Mouse (Mus musculus): ENCODE measurements at regions not wholly inside any gene's neighbourhood (a gene's known extent, or its start where the extent isn't known, plus 50 kb on each side); places are given as distances from the start of the nearest gene placed in this dataset.

DNA sequence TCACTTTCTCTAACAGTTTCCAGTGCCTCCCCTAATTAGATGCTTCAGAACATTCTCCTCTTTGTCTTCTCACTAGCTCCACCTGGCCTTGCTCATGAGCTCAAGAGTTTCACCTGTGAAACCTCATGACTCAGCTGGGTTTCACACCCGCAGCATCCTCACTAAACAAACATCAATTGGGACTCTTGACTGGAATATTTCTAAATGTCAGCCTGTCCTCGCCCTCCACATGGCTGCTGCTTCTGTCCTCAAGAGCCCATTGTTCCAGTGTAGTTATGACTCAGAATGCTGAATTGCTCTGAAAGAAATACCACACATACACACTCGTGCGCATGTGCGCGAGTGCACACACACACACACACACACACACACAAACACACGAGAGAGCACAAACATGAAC is 407.2 kb downstream of the Prss52 start:
- TF ChIP-seq CTCF (IDR thresholded peaks at IDR 0.05; ENCODE audit: extremely low read depth, insufficient read depth, insufficient read length, insufficient replicate concordance), result no peak
- no peak for TF ChIP-seq POLR2A (IDR thresholded peaks at IDR 0.05; ENCODE audit: low read depth, low read length)
- no peaks in the 10 kb centered on the region for H3K27me3 ChIP-seq (ENCODE audit: control insufficient read depth, insufficient read depth, low read length)
- no peak for DNase-seq (ENCODE audit: low read depth in 1 of 2, low spot score in 2 of 2)
- WGBS, result 90% methylated on average over 7 of the region's 7 CpGs
- no peak overlapping the region for H3K27ac ChIP-seq (ENCODE audit: insufficient read depth, low read length)
- H3K4me3 ChIP-seq (ENCODE audit: extremely low read depth, insufficient read depth, insufficient read length), result no peak overlapping the region
- H3K36me3 ChIP-seq (ENCODE audit: control insufficient read depth, insufficient read depth, low read length), result no peaks in the 10 kb centered on the region
- no peaks in the 10 kb centered on the region for H3K4me1 ChIP-seq (ENCODE audit: control insufficient read depth, insufficient read depth, insufficient read length)

DNA sequence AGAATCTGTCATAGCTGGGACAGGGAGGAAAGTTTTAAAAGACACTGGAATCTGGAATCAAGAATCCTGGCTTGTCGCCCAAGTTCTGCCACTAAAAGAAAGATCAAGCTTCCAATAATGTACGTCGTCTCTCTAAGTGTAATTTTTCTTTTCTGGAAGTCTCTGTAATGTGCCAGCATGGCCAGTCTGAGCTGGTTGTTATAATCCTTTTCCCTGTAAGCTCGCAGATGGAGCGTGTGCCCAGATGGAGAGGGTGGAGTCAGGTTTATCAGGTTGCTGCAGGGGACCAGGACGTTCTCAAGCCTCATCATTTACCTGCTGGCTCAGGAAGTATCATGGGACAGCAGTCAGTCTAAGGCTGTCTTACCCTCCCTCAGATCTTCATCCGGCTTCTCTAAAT is 408.6 kb downstream of the Prss52 start:
- no peak for DNase-seq (ENCODE audit: low read depth in 1 of 2, low spot score in 2 of 2)
- 81% methylated on average over 7 of the region's 7 CpGs for WGBS

DNA sequence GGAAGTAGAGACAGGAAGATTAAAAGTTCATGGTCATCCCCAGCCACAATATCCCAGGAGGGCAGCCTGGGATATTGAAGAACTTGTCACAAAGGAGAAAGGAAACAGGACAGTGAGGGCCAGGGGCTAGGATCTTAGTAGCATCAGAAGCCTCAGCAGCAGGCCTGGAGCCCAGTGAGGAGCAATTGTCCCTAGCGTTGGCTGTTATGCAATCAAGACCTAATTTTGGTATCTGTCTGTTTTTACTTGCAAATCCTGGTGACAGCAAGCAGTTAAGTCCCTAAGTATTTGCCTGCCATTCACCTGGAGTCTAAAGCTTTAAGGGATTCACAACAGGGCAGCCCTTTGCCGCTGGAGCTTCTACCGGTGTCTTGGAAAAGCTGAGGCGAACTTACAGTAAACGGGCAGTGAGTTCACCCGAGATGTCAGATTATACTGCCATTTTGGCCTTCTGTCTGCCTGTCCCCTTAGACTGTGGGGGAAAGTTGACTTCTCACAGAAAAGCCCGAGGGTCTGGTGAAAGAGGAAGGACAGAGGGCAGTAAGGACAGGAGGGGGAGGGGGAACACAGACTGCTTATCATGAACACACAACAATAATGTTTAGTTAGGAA is 413.6 kb downstream of the Prss52 start:
- DNase-seq (ENCODE audit: low read depth in 1 of 2, low spot score in 2 of 2), result no peak
- 62% methylated on average over 7 of the region's 7 CpGs for WGBS

More for the DNA sequence above, 408.6 kb downstream of the Prss52 start:
- Histone ChIP-seq H3K36me3 (ENCODE audit: control insufficient read depth, insufficient read depth, low read length) (no peaks in the 10 kb centered on the region), H3K27me3 (ENCODE audit: control insufficient read depth, insufficient read depth, low read length) (no peaks in the 10 kb centered on the region), H3K4me1 (ENCODE audit: control insufficient read depth, insufficient read depth, insufficient read length) (no peaks in the 10 kb centered on the region), H3K27ac (ENCODE audit: insufficient read depth, low read length) (no peak overlapping the region), H3K4me3 (ENCODE audit: extremely low read depth, insufficient read depth, insufficient read length) (no peak overlapping the region)
- no peak for TF ChIP-seq POLR2A (IDR thresholded peaks at IDR 0.05; ENCODE audit: low read depth, low read length)
- no peak for TF ChIP-seq CTCF (IDR thresholded peaks at IDR 0.05; ENCODE audit: extremely low read depth, insufficient read depth, insufficient read length, insufficient replicate concordance)

DNA sequence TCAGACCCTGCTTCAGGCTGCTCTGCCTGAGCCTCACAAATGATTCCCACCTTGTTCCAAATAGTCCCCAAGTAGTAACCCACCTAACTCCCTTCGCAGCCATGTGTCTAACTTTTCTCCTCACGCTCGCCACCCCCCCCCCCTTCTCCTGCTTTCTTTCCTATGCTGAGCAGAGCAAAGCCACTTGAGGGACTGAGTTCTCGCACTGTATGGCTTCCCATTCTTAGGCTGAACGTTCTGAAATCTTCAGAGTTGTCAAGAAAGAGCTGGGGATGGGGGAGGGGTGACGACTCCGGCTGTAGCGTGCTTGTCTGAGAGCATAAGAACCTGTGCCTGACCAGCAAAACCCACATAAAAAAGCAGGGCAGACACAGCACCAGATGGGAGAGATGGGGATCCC is 420.6 kb downstream of the Prss52 start:
- no peaks in the 10 kb centered on the region for H3K27me3 ChIP-seq (ENCODE audit: control insufficient read depth, insufficient read depth, low read length)
- H3K36me3 ChIP-seq (ENCODE audit: control insufficient read depth, insufficient read depth, low read length), result no peaks in the 10 kb centered on the region
- no peaks in the 10 kb centered on the region for H3K4me1 ChIP-seq (ENCODE audit: control insufficient read depth, insufficient read depth, insufficient read length)
- H3K27ac ChIP-seq (ENCODE audit: insufficient read depth, low read length), result no peak overlapping the region
- no peak for DNase-seq (ENCODE audit: low read depth in 1 of 2, low spot score in 2 of 2)
- no peak overlapping the region for H3K4me3 ChIP-seq (ENCODE audit: extremely low read depth, insufficient read depth, insufficient read length)
- WGBS, result 55% methylated on average over 8 of the region's 8 CpGs
- TF ChIP-seq POLR2A (IDR thresholded peaks at IDR 0.05; ENCODE audit: low read depth, low read length) (no peak), CTCF (IDR thresholded peaks at IDR 0.05; ENCODE audit: extremely low read depth, insufficient read depth, insufficient read length, insufficient replicate concordance) (no peak)

More for the DNA sequence above, 413.6 kb downstream of the Prss52 start:
- Histone ChIP-seq H3K27ac (ENCODE audit: insufficient read depth, low read length) (no peak overlapping the region), H3K27me3 (ENCODE audit: control insufficient read depth, insufficient read depth, low read length) (no peaks in the 10 kb centered on the region), H3K4me1 (ENCODE audit: control insufficient read depth, insufficient read depth, insufficient read length) (peaks cover 2% of the 10 kb centered on the region; the same call in 1 of the 2 replicates), H3K4me3 (ENCODE audit: extremely low read depth, insufficient read depth, insufficient read length) (no peak overlapping the region), H3K36me3 (ENCODE audit: control insufficient read depth, insufficient read depth, low read length) (no peaks in the 10 kb centered on the region)
- TF ChIP-seq CTCF (IDR thresholded peaks at IDR 0.05; ENCODE audit: extremely low read depth, insufficient read depth, insufficient read length, insufficient replicate concordance) (no peak), POLR2A (IDR thresholded peaks at IDR 0.05; ENCODE audit: low read depth, low read length) (no peak)

DNA sequence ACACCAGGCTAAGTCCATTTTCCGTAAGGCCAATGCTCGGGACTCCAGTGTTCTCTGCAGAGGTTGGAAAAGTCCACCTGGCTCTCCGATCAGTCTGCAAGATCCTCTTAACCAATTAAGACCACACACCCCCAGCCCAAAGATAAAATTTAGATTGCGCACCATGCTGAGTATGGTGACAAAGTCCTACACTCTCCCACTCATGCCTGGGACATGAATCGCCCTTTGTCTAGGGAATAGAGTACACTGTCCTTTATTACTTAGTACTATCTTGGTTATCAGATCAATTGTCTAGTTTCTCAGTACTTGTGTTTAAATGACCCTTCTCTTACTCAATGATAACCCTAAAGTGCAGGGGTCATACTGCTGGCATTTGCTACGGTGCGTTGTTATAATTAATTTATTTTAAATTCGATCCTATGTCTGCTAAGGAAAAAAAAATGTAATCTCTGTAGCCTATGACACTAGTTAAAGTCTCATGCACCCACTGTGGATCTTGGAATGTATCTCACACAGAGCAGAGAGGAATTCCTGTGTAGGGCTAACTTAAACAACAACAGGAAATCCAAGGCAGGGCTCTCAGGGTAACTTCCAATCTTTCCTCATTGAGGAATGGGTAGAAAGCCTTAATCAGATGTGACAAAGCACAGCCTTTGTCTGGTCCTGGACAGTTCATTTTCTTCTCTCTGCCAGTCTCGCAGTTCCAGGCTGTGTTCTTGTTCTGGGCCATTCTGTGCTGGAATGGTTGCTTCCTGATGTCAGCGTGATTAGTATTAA is 421.4 kb downstream of the Prss52 start:
- H3K4me1 ChIP-seq (ENCODE audit: control insufficient read depth, insufficient read depth, insufficient read length), result no peaks in the 10 kb centered on the region
- H3K27me3 ChIP-seq (ENCODE audit: control insufficient read depth, insufficient read depth, low read length), result no peaks in the 10 kb centered on the region
- TF ChIP-seq POLR2A (IDR thresholded peaks at IDR 0.05; ENCODE audit: low read depth, low read length) (no peak), CTCF (IDR thresholded peaks at IDR 0.05; ENCODE audit: extremely low read depth, insufficient read depth, insufficient read length, insufficient replicate concordance) (no peak)
- H3K27ac ChIP-seq (ENCODE audit: insufficient read depth, low read length), result no peak overlapping the region
- no peak for DNase-seq (ENCODE audit: low read depth in 1 of 2, low spot score in 2 of 2)
- no peak overlapping the region for H3K4me3 ChIP-seq (ENCODE audit: extremely low read depth, insufficient read depth, insufficient read length)
- H3K36me3 ChIP-seq (ENCODE audit: control insufficient read depth, insufficient read depth, low read length), result no peaks in the 10 kb centered on the region
- 86% methylated on average over 10 of the region's 10 CpGs for WGBS

DNA sequence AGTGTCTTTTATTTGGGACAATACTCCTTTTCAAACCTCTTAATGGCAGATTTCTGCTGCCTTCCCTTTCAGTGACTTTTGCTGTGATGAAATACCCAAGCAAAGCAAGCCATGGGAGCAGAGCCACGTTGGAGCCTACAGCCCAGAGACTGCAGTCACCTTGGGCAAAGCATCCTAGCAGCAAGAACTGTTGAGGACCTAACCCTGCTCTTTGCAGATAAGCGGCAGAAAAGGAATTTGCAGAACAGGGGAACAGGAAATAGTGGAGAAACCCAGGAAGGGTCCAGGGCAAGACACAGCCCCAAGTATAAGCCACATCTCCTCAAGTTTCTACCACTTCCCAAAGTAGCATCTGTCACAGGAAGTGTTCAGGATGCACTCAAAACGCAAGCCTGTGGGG is 426.5 kb downstream of the Prss52 start:
- Histone ChIP-seq H3K27ac (ENCODE audit: insufficient read depth, low read length) (no peak overlapping the region), H3K36me3 (ENCODE audit: control insufficient read depth, insufficient read depth, low read length) (no peaks in the 10 kb centered on the region), H3K27me3 (ENCODE audit: control insufficient read depth, insufficient read depth, low read length) (no peaks in the 10 kb centered on the region), H3K4me3 (ENCODE audit: extremely low read depth, insufficient read depth, insufficient read length) (no peak overlapping the region), H3K4me1 (ENCODE audit: control insufficient read depth, insufficient read depth, insufficient read length) (no peaks in the 10 kb centered on the region)
- no peak for TF ChIP-seq POLR2A (IDR thresholded peaks at IDR 0.05; ENCODE audit: low read depth, low read length)
- no peak for TF ChIP-seq CTCF (IDR thresholded peaks at IDR 0.05; ENCODE audit: extremely low read depth, insufficient read depth, insufficient read length, insufficient replicate concordance)
- DNase-seq (ENCODE audit: low read depth in 1 of 2, low spot score in 2 of 2), result no peak
- 5% methylated on average over 3 of the region's 3 CpGs for WGBS

Measured in spleen, adult 2 months (tissue).